Mouse (Mus musculus): ENCODE results near the gene Ethe1.

GRCm38 (mm10) chr7:24563191-24563836, 24.0 kb upstream of the Ethe1 start:
- TF ChIP-seq POLR2A (IDR thresholded peaks at IDR 0.05; ENCODE audit: insufficient read length, low read depth), result no peak
- no peak for TF ChIP-seq MYOD1 (IDR thresholded peaks at IDR 0.05; ENCODE audit: control insufficient read depth in 1 of 3, insufficient read length in 2 of 3, low read depth in 2 of 3)
- TF ChIP-seq POLR2AphosphoS2 (IDR thresholded peaks at IDR 0.05; ENCODE audit: insufficient read length, low read depth), result no peak
- no peak for TF ChIP-seq E2F4 (IDR thresholded peaks at IDR 0.05; ENCODE audit: insufficient read depth)
- TF ChIP-seq TCF12 (IDR thresholded peaks at IDR 0.05; ENCODE audit: insufficient read depth, poor library complexity, severe bottlenecking), result no peak
- TF ChIP-seq MYOG (IDR thresholded peaks at IDR 0.05; ENCODE audit: control insufficient read depth in 1 of 3, insufficient read depth in 1 of 3, insufficient read length in 2 of 3, low read depth in 2 of 3), result no peak
- TF ChIP-seq SRF (IDR thresholded peaks at IDR 0.05; ENCODE audit: control insufficient read depth, insufficient read length, low read depth), result no peak

All from myocyte (in vitro differentiated cells).